Mouse (Mus musculus): ENCODE measurements at regions not wholly inside any gene's neighbourhood (a gene's known extent, or its start where the extent isn't known, plus 50 kb on each side); places are given as distances from the start of the nearest gene placed in this dataset.
A peak's percentile ranks its signal among the peaks of the same experiment; 100 is the strongest.
"Not testable (repeated sequence)": the region's sequence is repeated elsewhere in the genome, so short reads cannot be mapped to it uniquely, and the experiment has no call there.

DNA sequence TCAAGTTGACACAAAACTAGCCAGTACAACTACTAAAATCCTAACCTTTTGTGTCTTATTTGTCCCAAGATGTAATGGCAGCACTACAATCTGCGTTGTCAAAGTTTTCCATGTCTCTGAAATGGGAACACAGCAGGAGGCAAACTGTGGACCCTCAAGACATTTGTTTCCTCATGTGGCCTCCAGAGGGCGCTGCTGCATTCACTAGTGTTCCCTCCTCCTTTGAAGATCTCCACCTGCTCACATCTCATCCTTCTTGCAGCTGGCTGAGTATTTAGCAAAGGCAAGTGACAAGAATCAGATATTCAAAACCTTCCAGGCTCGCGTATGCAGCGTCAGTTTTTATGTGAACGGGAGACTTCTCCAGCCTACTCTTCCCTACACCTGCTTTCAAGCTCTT is 663.3 kb downstream of the Dad1 start:
- DNase-seq (ENCODE audit: low spot score in 2 of 2): not testable (repeated sequence)

DNA sequence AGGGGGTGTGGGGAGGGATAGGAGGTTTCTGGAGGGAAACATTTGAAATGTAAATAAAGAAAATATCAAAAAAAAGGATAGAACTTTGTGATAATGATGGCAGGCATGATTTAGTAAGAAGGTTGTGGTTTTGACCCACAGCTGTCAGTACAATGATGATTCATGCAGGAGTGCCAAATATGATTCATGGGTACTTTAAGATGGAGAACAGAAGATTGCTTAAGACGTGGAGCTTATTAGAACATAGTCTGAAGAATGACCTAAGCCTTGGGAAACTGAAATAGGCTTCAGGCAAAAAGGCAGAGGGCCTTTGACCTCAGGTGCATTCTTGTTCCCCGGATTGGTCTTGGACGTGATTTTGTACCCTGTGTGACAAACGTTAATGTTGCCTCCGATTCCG is 671.4 kb downstream of the Dad1 start:
- DNase-seq (ENCODE audit: low spot score in 2 of 2): not testable (repeated sequence)

DNA sequence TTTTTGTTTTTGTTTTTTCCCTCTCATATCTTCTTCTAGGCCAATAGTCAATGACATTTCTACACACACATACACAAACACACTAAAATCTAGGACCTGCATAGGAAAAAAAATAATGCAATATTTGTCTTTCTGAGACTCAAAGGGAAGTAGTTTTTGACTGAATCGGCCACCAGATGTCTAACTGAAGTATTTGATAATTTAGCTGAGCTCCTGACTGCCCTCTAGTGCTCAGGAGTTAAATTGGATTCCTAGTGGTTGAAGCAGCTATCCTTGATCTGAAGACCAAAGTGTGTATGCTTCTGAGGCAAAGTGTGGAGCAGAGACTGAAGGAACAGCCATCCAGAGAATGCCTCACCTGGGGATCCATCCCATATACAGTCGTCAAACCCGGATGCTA is 672.2 kb downstream of the Dad1 start:
- DNase-seq (ENCODE audit: low spot score in 2 of 2): not testable (repeated sequence)

DNA sequence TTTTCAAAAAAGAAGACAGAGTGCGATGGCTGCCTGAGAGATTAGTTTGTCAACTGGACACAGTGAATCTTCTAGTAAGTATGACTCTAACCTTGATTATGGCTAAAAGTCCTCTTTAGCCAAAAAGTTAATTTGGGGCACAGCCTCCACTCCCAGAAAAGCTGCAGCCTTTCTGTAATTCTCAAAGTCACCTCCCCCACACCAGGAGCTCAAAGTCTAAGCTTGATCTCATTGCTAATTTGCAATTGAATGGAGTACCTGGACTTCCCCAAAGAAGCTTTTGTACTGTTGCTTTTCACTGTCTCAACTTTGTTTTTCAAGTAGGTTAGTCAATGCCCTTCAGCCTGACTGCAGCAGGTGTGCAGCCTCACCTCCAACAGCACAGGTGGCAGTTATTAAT is 677.0 kb downstream of the Dad1 start:
- DNase-seq (ENCODE audit: low spot score in 2 of 2): not testable (repeated sequence)

DNA sequence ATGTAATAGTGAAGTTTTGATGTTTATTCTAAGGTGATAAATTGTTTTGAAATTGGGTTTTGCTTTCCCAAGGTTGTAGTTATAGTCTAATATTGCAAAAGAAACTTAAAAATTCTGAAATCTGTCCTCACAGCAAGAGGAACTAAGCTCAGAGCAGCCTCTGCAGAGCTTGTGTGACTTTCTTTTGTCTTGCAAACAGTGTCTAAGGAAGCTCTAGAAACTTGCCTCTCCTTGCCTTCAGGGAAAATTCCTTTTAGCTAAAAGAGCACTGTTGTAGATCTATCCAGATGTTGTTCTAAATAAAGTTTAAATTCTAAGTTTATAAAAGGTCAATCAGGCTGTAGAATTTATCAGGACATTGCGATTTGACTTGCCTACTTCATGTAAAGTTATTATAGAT is 681.2 kb downstream of the Dad1 start:
- not testable (repeated sequence) for DNase-seq (ENCODE audit: low spot score in 2 of 2)

DNA sequence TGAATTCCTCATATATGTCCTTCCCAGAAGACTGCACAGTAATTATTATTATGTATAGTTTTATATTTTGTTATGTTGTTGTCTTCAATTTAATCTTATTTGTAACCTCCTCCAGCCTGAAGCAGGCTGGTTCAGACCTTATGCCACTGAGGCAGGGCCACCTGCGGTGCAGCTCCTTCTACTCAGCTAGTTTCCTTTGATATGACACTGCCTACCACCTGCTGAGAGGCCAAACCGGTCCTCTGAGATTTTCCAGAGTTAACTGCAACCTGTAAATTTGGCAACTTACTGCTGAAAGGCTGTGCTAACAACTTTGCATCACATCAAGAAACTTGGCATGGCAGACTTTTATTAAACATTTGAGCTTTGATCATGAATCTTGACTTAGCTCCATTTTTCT is 691.3 kb downstream of the Dad1 start:
- no peak for DNase-seq (ENCODE audit: low spot score in 2 of 2)

DNA sequence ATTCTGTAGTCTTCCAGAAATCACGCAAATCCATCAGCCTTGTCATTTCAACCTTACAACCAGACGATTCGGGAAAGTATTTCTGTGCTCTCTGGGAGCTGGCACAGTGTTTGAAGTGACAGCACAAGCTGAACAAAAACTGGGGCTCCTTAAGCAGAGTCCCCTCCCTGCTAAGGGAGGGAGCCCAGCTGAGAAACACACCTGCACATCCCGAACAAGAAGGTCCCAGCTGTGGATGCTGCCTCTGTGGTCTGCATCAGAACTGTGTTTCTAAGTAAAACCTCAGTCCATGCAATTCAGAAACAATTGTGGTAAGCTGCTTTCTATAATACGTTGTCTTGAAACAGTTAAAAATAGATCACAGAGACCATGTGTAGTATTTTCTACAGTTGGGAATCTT is 693.8 kb downstream of the Dad1 start:
- not testable (repeated sequence) for DNase-seq (ENCODE audit: low spot score in 2 of 2)

DNA sequence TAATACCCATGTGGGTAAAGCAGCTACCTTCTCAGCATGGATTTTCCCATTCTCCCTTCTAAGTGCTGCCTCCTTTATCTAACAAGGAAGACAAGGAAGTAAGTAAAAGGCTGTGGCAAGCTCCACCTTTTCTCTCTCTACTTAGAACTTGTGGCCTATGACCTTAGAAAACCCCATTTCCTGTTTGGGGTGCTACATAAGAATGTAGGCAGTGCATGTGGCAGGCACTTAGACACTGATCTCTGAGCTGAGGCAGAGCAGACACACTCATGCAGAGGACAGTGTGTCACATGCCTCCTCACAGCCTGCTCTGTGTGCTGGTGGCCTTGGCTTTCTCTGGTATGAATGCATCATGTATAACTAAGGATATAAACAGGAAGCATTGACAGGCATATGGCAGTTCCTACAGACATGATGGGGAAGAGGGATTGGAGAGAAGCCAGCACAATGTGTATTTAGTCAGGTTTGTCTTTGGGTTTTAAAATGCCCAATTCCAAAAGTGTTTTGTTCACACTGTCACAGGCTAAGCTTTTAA is 694.5 kb downstream of the Dad1 start:
- not testable (repeated sequence) for DNase-seq (ENCODE audit: low spot score in 2 of 2)

DNA sequence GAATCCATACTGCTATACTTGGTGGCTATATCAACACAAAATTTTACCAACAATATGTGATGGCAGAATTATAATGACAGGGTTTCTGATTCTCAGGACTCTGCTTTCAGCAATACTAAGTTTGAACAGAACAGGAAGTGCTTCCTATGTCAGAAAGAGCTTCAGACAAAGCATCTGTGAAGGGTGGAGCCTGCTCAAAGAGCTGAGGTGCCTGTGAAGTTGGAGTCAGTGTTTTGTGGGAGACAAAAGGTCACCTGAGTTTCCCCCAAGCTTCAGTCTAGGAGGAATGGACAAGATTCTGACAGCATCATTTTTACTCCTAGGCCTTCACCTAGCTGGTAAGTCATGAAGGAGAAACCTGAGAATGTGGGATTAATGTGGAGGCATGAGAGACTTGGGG is 700.1 kb downstream of the Dad1 start:
- DNase-seq (ENCODE audit: low spot score in 2 of 2): no peak

DNA sequence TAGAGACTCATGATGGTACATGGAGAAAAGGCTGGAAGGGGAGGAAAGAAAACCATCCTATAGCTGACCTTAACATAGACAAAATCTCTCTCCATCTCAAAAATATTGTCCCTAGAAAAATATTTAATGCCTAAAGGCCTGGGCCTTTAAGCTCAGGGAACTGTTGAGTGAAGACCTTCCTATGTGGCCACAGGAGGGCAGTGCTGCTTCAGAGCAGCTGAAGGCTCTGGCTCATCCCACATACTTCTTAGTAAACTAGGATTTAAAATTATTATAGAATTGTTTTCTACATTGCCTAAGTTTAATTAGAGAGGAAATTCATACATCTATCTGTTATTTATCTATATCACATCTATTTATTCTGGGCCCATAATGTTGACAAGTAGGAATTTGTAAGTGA is 706.5 kb downstream of the Dad1 start:
- not testable (repeated sequence) for DNase-seq (ENCODE audit: low spot score in 2 of 2)

DNA sequence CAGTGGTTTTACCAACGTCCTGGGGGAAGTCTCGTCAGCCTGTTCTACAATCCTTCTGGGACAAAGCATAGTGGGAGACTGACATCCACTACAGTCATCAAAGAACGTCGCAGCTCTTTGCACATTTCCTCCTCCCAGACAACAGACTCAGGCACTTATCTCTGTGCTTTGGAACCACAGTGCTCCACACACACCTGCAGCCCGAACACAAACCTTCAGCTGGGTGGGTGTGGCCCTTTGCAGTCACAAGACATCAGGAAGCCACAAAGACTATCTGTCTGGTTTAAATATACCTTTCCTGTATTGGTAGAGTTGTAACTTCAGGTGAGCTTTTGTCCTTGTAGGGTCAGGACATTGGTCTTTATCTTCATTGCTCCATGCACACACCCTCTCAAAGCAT is 708.6 kb downstream of the Dad1 start:
- no peak for DNase-seq (ENCODE audit: low spot score in 2 of 2)

DNA sequence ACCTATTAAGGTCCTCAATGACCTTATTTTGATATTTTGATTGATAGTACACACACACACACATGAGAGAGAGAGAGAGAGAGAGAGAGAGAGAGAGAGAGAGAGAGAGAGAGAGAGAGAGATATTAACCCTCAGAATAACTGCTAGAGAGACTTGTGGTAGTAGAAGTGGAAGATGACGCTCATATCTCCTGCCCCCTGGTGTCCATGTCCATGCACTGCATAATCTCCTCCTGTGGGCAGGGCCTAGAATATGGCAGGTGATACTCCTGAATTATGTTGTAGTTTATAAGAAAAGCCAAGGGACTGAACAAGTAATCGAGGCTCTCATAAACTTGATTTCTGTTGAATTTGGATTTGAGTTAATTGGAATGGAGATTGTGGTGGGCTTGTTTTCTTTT is 712.3 kb downstream of the Dad1 start:
- DNase-seq (ENCODE audit: low spot score in 2 of 2): peak; percentile 8 to 30

DNA sequence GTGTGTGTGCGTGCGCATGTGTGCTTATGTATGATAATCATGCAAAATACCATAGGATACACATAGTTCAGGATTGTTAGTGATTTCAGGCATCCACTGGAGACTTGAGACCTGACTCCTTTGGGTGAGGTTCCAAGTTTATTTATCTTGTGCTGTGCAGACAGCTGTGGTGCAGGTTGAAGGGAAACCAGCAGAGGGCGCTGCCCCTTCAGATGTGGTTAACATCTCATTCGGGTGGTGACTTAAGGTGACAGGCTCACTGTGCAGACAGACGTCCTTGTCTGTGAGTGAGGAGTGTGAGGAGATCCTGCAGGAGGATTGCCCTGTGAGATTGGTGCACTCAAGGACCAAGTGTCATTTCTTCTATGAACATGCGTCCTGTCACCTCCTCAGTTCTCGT is 716.0 kb downstream of the Dad1 start:
- not testable (repeated sequence) for DNase-seq (ENCODE audit: low spot score in 2 of 2)

DNA sequence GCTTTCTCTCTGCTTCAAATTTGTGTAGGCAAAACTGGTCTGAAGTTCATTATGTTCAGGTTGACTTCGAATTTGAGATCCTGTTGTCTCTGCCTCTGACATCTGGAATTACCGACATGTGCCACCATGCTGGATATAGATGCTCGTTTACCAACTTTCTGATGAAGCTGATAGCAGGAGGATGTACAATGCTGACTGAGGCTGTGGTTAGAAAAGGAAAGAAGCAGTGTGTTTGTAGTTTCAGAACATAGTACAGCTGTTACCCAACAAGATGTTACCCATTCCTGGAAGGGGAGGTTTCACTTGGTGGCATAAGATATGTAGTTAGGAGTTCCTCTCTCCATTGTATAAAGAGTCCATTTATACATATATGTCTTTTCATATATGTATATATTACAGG is 730.5 kb downstream of the Dad1 start:
- DNase-seq (ENCODE audit: low spot score in 2 of 2): not testable (repeated sequence)

DNA sequence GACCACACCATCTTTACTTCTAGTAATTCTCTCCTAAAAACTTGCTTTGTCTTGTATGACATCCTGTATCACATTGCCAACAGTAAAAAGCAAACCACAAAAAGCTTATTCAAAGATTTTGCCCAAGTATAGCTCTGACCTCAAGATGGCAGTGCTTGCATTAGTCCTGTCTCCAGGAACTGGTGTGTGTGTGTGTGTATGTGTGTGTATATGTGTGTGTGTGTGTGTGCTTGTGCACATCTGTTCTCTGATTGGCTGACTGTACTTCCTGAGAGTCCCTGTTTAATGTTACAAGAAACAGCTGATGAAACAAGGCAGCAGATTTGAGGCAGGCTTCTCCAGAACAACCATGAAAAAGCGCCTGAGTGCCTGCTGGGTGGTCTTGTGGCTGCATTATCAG is 735.0 kb downstream of the Dad1 start:
- not testable (repeated sequence) for DNase-seq (ENCODE audit: low spot score in 2 of 2)

DNA sequence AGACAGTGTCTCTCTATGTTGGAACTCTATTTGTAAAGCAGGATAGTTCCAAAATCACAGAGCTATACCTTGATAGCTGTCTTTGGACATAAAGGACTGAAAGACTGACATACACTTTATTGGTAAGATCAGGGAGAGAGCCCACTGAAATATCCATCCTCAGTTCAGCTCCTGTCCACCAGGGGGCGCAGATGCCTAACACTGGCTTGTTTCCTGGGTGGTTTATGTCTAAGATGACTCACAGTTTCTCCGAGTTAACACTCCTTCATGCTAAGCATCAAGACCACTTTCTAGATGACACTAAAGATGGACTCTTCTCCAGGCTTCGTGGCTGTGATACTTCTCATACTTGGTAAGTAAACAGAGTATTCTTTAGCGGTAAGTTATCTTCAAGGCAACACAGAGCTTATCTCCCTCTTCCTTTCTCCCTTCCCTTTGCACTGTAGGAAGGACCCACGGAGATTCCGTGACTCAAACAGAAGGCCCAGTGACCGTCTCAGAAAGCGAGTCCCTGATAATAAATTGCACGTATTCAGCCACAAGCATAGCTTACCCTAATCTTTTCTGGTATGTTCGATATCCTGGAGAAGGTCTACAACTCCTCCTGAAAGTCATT is 737.2 kb downstream of the Dad1 start:
- DNase-seq (ENCODE audit: low spot score in 2 of 2): not testable (repeated sequence)

DNA sequence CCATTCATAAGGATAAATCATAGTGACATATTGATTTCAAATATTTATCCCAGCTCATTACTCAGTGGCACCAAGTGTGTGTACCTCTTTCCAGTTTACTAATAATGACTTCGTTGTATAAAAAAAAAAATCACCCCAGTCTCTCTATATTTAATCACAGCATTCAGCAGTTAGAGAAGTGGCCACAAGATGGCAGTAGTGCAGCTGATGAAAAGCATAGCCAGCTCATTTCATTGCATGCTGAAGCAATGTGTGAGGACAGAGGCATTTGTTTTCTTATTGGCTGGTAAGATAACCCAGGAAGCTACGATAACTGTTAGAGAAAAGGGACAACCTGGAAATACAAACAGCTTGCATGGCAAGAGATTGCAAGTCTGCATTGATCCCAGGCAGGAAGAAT is 748.5 kb downstream of the Dad1 start:
- peak in 1 of 2 experiments; percentile 1 for DNase-seq (ENCODE audit: low spot score in 2 of 2)

DNA sequence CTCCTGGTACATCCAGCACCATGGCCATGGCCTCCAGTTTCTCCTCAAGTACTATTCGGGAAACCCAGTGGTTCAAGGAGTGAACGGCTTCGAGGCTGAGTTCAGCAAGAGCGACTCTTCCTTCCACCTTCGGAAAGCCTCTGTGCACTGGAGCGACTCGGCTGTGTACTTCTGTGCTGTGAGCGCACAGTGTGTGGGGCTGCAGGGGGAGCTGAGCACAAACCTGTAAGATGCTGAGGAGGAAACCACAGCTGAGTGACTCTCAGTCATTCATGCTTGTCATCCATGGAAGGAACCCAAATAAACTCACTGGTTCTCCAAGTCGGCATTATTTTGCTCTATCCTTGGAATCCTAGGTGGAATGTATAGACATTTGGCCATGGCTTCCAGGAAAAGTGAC is 765.5 kb downstream of the Dad1 start:
- DNase-seq (ENCODE audit: low spot score in 2 of 2): not testable (repeated sequence)

DNA sequence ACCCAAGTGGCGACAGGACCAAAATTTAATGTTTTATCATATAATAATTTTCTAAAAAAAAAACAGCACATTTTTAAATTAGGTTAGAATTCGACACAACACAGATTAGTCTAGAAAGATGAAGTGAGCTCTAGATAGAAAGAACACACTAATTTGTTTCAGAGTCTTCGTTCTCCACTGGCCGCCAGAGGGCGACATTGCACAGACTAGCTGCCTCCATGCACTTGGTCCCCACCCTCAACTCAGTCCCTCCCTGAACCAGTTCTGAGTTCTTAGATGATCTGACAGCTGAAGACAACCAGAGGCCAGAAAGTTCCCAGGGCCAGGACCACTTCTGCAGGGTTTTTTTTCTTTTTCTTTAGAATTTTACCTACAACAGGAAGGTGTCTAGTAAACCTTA is 766.3 kb downstream of the Dad1 start:
- DNase-seq (ENCODE audit: low spot score in 2 of 2): not testable (repeated sequence)

DNA sequence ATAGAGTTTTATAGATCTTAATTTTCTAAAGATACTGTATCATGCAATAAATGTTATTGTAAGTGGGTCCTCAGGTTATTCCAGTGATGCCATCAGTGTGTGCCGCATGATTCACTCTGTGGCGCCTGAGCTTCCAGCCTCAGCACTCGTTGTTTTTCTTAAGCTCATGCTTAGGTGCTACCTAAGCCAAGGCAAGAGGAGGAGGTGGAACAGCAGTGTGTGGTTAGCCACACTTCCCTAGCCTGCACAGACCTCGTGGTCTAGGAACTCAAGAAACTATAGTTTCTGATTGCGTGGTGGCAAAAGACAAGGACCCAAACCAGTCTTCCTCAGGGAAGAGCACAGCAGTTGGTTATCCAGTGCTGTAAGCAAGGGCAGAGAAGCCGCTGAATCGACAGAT is 779.7 kb downstream of the Dad1 start:
- DNase-seq (ENCODE audit: low spot score in 2 of 2): not testable (repeated sequence)

DNA sequence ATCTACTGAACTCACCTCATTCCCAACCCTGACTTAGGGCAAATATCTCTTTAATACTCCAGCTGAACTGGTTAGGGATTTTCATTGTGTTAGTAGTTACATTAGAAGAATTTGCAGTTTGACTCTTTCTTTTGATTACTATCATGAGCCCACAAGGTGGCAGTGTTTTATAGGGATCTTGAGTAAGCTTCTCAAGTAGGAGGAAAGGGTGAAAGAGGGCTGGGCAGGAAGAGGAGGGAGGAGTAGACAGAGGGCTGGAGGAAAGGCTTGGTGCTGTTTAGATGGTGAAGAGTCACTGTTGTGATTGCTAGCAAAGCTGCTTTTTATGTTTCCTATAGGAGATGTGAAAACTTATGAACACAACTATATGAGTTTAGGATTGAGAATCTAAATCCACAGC is 793.1 kb downstream of the Dad1 start:
- not testable (repeated sequence) for DNase-seq (ENCODE audit: low spot score in 2 of 2)

DNA sequence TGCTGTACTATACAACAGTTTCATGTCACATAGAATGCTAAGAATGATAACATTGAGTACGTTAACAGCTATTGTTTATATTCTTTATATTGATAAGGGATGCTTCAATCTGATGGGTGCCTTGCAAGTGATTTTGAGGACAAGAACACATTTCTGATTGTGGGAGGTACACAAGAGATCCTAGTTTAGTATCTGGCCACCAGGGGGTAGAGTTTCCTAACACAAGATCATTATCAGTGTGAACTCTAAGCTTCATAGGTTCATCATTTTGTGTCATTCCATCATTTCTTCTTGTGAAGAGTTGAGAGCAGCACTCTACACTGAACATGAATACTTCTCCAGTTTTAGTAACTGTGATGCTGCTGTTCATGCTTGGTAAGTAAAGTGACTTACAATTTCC is 799.9 kb downstream of the Dad1 start:
- DNase-seq (ENCODE audit: low spot score in 2 of 2): no peak

DNA sequence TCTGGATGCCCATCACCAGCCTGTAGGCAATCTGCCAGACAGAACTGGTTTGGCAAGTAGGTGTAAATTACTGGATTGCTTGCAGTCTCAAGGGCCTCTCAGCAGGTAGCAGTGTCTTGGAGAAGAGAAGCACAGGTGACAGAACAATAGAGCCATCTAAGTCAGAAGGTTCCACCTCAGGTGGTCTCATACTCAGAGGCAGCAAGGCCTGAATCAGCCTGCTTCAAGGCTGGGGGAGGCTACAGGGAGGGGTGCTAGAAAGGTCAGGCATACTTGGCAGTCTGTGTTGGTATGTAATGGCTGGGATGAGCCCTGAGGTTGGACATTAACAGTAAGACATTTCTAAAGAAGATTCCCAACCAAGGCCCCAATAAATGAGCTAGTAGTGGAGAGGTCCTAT is 814.3 kb downstream of the Dad1 start:
- DNase-seq (ENCODE audit: low spot score in 2 of 2): not testable (repeated sequence)

DNA sequence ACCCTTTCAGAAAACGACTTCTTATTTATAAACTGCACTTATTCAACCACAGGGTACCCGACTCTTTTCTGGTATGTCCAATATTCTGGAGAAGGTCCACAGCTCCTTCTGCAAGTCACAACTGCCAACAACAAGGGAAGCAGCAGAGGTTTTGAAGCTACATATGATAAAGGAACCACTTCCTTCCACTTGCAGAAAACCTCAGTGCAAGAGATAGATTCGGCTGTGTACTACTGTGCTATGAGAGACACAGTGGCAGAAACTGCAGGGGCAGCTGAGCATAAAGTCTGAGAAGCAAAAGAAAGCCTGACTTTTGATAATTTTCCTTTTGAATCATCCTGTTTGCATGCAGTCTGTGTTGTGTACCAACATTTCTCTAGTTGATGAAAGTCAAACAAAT is 823.8 kb downstream of the Dad1 start:
- not testable (repeated sequence) for DNase-seq (ENCODE audit: low spot score in 2 of 2)
